Mouse (Mus musculus) thymus, adult 2 months (tissue): ENCODE data around the gene Gabrg3.

Source experiments
- CTCF ChIP-seq: fragments of 200-500 bp; IDR thresholded peaks from 2 replicates; pipeline ENCODE4 v1.5.1; 2012; ENCODE audit warnings: mild to moderate bottlenecking, control low read depth, low read length, moderate library complexity, borderline replicate concordance; ENCODE audit not compliant: control insufficient read depth, poor library complexity, insufficient read depth; ENCODE audit errors: extremely low read depth
- POLR2A ChIP-seq: fragments of 200-500 bp; IDR thresholded peaks from 2 replicates; pipeline ENCODE4 v1.6.1; 2012; ENCODE audit warnings: mild to moderate bottlenecking, low read length, control low read depth, moderate library complexity; ENCODE audit not compliant: control insufficient read depth, poor library complexity, insufficient read depth; ENCODE audit errors: extremely low read depth

- TF ChIP-seq CTCF (no peak), POLR2A (no peak)
These were observed 236.2 kb downstream of the Gabrg3 start for GRCm38 (mm10) chr7:57150768-57151167.
